Mouse (Mus musculus): ENCODE measurements around the gene Pigq. TPM values are rescaled to one million over a fixed set of nuclear protein-coding genes. Genes with fewer than 3 reads are reported as not detected.

The Pigq gene
- total and polyA plus RNA-seq, 3 experiments = 41.4 to 431 (median 136) TPM

GRCm38 (mm10) chr17:25970954-25971707 is 26.4 kb upstream of the Pigq start:
- ATAC-seq (ENCODE audit: extremely low read depth, insufficient number of reproducible peaks, low FRiP score, poor library complexity, severe bottlenecking) = no peak
- TF ChIP-seq TAL1 (conservative IDR thresholded peaks at IDR 0.05; ENCODE audit: low read depth, low read length) (no peak), GATA2 (IDR thresholded peaks at IDR 0.05; ENCODE audit: borderline replicate concordance, low read depth, low read length) (no peak), GATA1 (IDR thresholded peaks at IDR 0.05; ENCODE audit: borderline replicate concordance, low read length) (no peak), CTCF (IDR thresholded peaks at IDR 0.05; ENCODE audit: low read depth, low read length) (no peak), POLR2AphosphoS5 (IDR thresholded peaks at IDR 0.05; ENCODE audit: insufficient replicate concordance, low read depth, low read length) (no peak)
- H3K36me3 ChIP-seq (replicated peaks) = peaks cover 51% of the 10 kb centered on the region
- no peak for DNase-seq (ENCODE audit: low spot score)
- H3K27me3 ChIP-seq (ENCODE audit: insufficient read depth, low read length) = no peaks in the 10 kb centered on the region
- no peak overlapping the region for H3K4me3 ChIP-seq (ENCODE audit: low read depth, low read length)
- H3K4me1 ChIP-seq (ENCODE audit: insufficient read depth, low read depth, low read length) = peaks cover 18% of the 10 kb centered on the region
- no peaks in the 10 kb centered on the region for H3K9me3 ChIP-seq (replicated peaks)

- no peak overlapping the region for H3K4me3 ChIP-seq (ENCODE audit: low read depth, low read length)
- no peak for TF ChIP-seq CTCF (IDR thresholded peaks at IDR 0.05; ENCODE audit: low read depth, low read length)
- TF ChIP-seq GATA1 (IDR thresholded peaks at IDR 0.05; ENCODE audit: borderline replicate concordance, low read length) = no peak
- TF ChIP-seq GATA2 (IDR thresholded peaks at IDR 0.05; ENCODE audit: borderline replicate concordance, low read depth, low read length) = no peak
- TF ChIP-seq POLR2AphosphoS5 (IDR thresholded peaks at IDR 0.05; ENCODE audit: insufficient replicate concordance, low read depth, low read length) = no peak
- TF ChIP-seq TAL1 (conservative IDR thresholded peaks at IDR 0.05; ENCODE audit: low read depth, low read length) = no peak
- peaks cover 19% of the 10 kb centered on the region for H3K4me1 ChIP-seq (ENCODE audit: insufficient read depth, low read depth, low read length)
- no peaks in the 10 kb centered on the region for H3K9me3 ChIP-seq (replicated peaks)
- DNase-seq (ENCODE audit: low spot score) (no peak), ATAC-seq (ENCODE audit: extremely low read depth, insufficient number of reproducible peaks, low FRiP score, poor library complexity, severe bottlenecking) (no peak)
- no peaks in the 10 kb centered on the region for H3K27me3 ChIP-seq (ENCODE audit: insufficient read depth, low read length)
- H3K36me3 ChIP-seq (replicated peaks) = peaks cover 54% of the 10 kb centered on the region
These were observed 25.7 kb upstream of the Pigq start for GRCm38 (mm10) chr17:25970448-25970847.

- no peak overlapping the region for H3K4me3 ChIP-seq (ENCODE audit: low read depth, low read length)
- peaks cover 38% of the 10 kb centered on the region for H3K4me1 ChIP-seq (ENCODE audit: insufficient read depth, low read depth, low read length)
- TF ChIP-seq GATA2 (IDR thresholded peaks at IDR 0.05; ENCODE audit: borderline replicate concordance, low read depth, low read length) = no peak
- no peak for TF ChIP-seq CTCF (IDR thresholded peaks at IDR 0.05; ENCODE audit: low read depth, low read length)
- no peak for TF ChIP-seq TAL1 (conservative IDR thresholded peaks at IDR 0.05; ENCODE audit: low read depth, low read length)
- no peak for TF ChIP-seq POLR2AphosphoS5 (IDR thresholded peaks at IDR 0.05; ENCODE audit: insufficient replicate concordance, low read depth, low read length)
- no peak for TF ChIP-seq GATA1 (IDR thresholded peaks at IDR 0.05; ENCODE audit: borderline replicate concordance, low read length)
- no peak for DNase-seq (ENCODE audit: low spot score)
- peaks cover 66% of the 10 kb centered on the region for H3K36me3 ChIP-seq (replicated peaks)
- no peak for ATAC-seq (ENCODE audit: extremely low read depth, insufficient number of reproducible peaks, low FRiP score, poor library complexity, severe bottlenecking)
- H3K27me3 ChIP-seq (ENCODE audit: insufficient read depth, low read length) = no peaks in the 10 kb centered on the region
- no peaks in the 10 kb centered on the region for H3K9me3 ChIP-seq (replicated peaks)
These were observed 23.4 kb upstream of the Pigq start for GRCm38 (mm10) chr17:25968176-25968575.

GRCm38 (mm10) chr17:25967652-25968051 is 22.9 kb upstream of the Pigq start:
- H3K9me3 ChIP-seq (replicated peaks) = no peaks in the 10 kb centered on the region
- peaks cover 66% of the 10 kb centered on the region for H3K36me3 ChIP-seq (replicated peaks)
- H3K4me3 ChIP-seq (ENCODE audit: low read depth, low read length) = no peak overlapping the region
- peaks cover 38% of the 10 kb centered on the region for H3K4me1 ChIP-seq (ENCODE audit: insufficient read depth, low read depth, low read length)
- DNase-seq (ENCODE audit: low spot score) (no peak), ATAC-seq (ENCODE audit: extremely low read depth, insufficient number of reproducible peaks, low FRiP score, poor library complexity, severe bottlenecking) (no peak)
- TF ChIP-seq TAL1 (conservative IDR thresholded peaks at IDR 0.05; ENCODE audit: low read depth, low read length) (no peak), POLR2AphosphoS5 (IDR thresholded peaks at IDR 0.05; ENCODE audit: insufficient replicate concordance, low read depth, low read length) (no peak), CTCF (IDR thresholded peaks at IDR 0.05; ENCODE audit: low read depth, low read length) (no peak), GATA2 (IDR thresholded peaks at IDR 0.05; ENCODE audit: borderline replicate concordance, low read depth, low read length) (no peak), GATA1 (IDR thresholded peaks at IDR 0.05; ENCODE audit: borderline replicate concordance, low read length) (no peak)
- no peaks in the 10 kb centered on the region; the same call in 1 of the 2 replicates for H3K27me3 ChIP-seq (ENCODE audit: insufficient read depth, low read length)

GRCm38 (mm10) chr17:25964271-25964670 is 19.5 kb upstream of the Pigq start:
- ATAC-seq (ENCODE audit: extremely low read depth, insufficient number of reproducible peaks, low FRiP score, poor library complexity, severe bottlenecking) (no peak), DNase-seq (ENCODE audit: low spot score) (no peak)
- Histone ChIP-seq H3K27me3 (ENCODE audit: insufficient read depth, low read length) (no peaks in the 10 kb centered on the region; the same call in 1 of the 2 replicates), H3K9me3 (replicated peaks) (no peaks in the 10 kb centered on the region), H3K36me3 (replicated peaks) (peaks cover 85% of the 10 kb centered on the region), H3K4me3 (ENCODE audit: low read depth, low read length) (peak overlapping the region; percentile 14; the same call in 1 of the 2 replicates), H3K4me1 (ENCODE audit: insufficient read depth, low read depth, low read length) (peaks cover 67% of the 10 kb centered on the region)
- TF ChIP-seq CTCF (IDR thresholded peaks at IDR 0.05; ENCODE audit: low read depth, low read length) (no peak), TAL1 (conservative IDR thresholded peaks at IDR 0.05; ENCODE audit: low read depth, low read length) (no peak), GATA1 (IDR thresholded peaks at IDR 0.05; ENCODE audit: borderline replicate concordance, low read length) (no peak), POLR2AphosphoS5 (IDR thresholded peaks at IDR 0.05; ENCODE audit: insufficient replicate concordance, low read depth, low read length) (no peak), GATA2 (IDR thresholded peaks at IDR 0.05; ENCODE audit: borderline replicate concordance, low read depth, low read length) (no peak)

GRCm38 (mm10) chr17:25962413-25962905 is 17.7 kb upstream of the Pigq start:
- H3K36me3 ChIP-seq (replicated peaks) = peaks cover 93% of the 10 kb centered on the region

More at GRCm38 (mm10) chr17:25962413-25962905, 17.7 kb upstream of the Pigq start:
- TF ChIP-seq TAL1 (conservative IDR thresholded peaks at IDR 0.05; ENCODE audit: low read depth, low read length) (no peak), GATA1 (IDR thresholded peaks at IDR 0.05; ENCODE audit: borderline replicate concordance, low read length) (no peak), GATA2 (IDR thresholded peaks at IDR 0.05; ENCODE audit: borderline replicate concordance, low read depth, low read length) (no peak), CTCF (IDR thresholded peaks at IDR 0.05; ENCODE audit: low read depth, low read length) (no peak), POLR2AphosphoS5 (IDR thresholded peaks at IDR 0.05; ENCODE audit: insufficient replicate concordance, low read depth, low read length) (no peak)
- no peaks in the 10 kb centered on the region for H3K9me3 ChIP-seq (replicated peaks)
- ATAC-seq (ENCODE audit: extremely low read depth, insufficient number of reproducible peaks, low FRiP score, poor library complexity, severe bottlenecking) = no peak
- H3K4me3 ChIP-seq (ENCODE audit: low read depth, low read length) = no peak overlapping the region; the same call in 1 of the 2 replicates
- H3K4me1 ChIP-seq (ENCODE audit: insufficient read depth, low read depth, low read length) = peaks cover 61% of the 10 kb centered on the region
- no peaks in the 10 kb centered on the region; the same call in 1 of the 2 replicates for H3K27me3 ChIP-seq (ENCODE audit: insufficient read depth, low read length)
- DNase-seq (ENCODE audit: low spot score) = no peak
